Mouse (Mus musculus) heart, embryonic 15.5 days (tissue): Measurements from ENCODE around the gene Pak7. TPM values are rescaled to one million over a fixed set of nuclear protein-coding genes. Genes with fewer than 3 reads are reported as not detected.

Source experiments
- ATAC-seq: fragments of 200-750 bp; cut with Nextera tagmentation; replicated peaks from 2 replicates; pipeline ENCODE4 v1.8.0; 2017; ENCODE audit warnings: low read depth, moderate TSS enrichment; ENCODE audit not compliant: insufficient number of reproducible peaks, insufficient read depth, low FRiP score
- H3K27ac ChIP-seq: fragments of 300-500 bp; sonication (generic); 2 replicates; pipeline ENCODE4 v1.5.1; 2015; ENCODE audit warnings: mild to moderate bottlenecking, inconsistent platforms
- H3K27me3 ChIP-seq: fragments of 300-500 bp; sonication (generic); 2 replicates; pipeline ENCODE4 v1.6.1; 2015; ENCODE audit warnings: inconsistent platforms
- H3K36me3 ChIP-seq: fragments of 300-500 bp; sonication (generic); 2 replicates; pipeline ENCODE4 v1.6.1; 2015; ENCODE audit warnings: mild to moderate bottlenecking, inconsistent platforms
- H3K4me1 ChIP-seq: fragments of 300-500 bp; sonication (generic); replicated peaks from 2 replicates; pipeline ENCODE4 v1.6.1; 2015; ENCODE audit warnings: inconsistent platforms
- H3K4me2 ChIP-seq: fragments of 300-500 bp; sonication (generic); 2 replicates; pipeline ENCODE4 v1.6.1; 2015; ENCODE audit warnings: inconsistent platforms, mild to moderate bottlenecking, moderate library complexity
- H3K4me3 ChIP-seq: fragments of 300-500 bp; sonication (generic); 2 replicates; pipeline ENCODE4 v1.5.1; 2015; ENCODE audit warnings: mild to moderate bottlenecking, inconsistent platforms
- H3K9ac ChIP-seq: fragments of 300-500 bp; sonication (generic); 2 replicates; pipeline ENCODE4 v1.6.1; 2015; ENCODE audit warnings: mild to moderate bottlenecking, inconsistent platforms
- H3K9me3 ChIP-seq: fragments of 300-500 bp; sonication (generic); replicated peaks from 2 replicates; pipeline ENCODE4 v1.6.1; 2016; ENCODE audit warnings: inconsistent platforms
- WGBS: fragments of 180-500 bp; shearing (Covaris S2); methylation state at CpG from one replicate; pipeline ENCODE4 v1.1.7; 2015; ENCODE audit warnings: mixed read lengths; 5-methylcytosine and 5-hydroxymethylcytosine counted together
- polyA plus RNA-seq: library from polyadenylated mRNA; unstranded; fragments of >200 nt; fragmentation: Nextera tagmentation; extraction: Ambion mirVana; gene quantifications from 2 replicates; pipeline ENCODE4 v1.2.1, GENCODE M21; 2015

The Pak7 gene
- polyA plus RNA-seq, 1 experiment from 2014 or later = 0.28 TPM

DNA sequence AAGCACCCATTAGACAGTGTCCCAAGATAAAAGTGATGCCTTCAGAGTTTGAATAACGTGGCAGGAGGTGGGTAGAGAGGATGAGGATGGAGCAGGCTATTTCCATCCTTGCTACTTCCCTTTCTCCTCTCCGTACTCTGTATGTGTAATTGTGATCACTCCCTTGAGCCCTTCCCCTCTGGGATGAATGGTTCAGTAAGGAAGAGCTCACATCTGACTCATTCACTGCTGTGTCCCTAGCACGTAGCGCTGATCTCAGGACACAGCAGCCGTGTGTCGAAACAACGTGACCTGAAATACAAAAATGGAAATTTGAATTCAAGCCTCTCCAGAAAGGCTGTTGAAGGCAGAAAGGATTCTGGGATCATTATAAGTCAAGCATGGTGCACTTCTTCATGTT lies 237.0 kb downstream of the Pak7 start:
- ATAC-seq = no peak
- no peak overlapping the region for H3K4me2 ChIP-seq
- no peaks in the 10 kb centered on the region for H3K36me3 ChIP-seq
- whole genome bisulfite sequencing = 74% methylated on average over 7 of the region's 7 CpGs
- H3K9me3 ChIP-seq = no peaks in the 10 kb centered on the region
- H3K27ac ChIP-seq = no peak overlapping the region
- H3K4me1 ChIP-seq = no peaks in the 10 kb centered on the region
- H3K9ac ChIP-seq = no peak overlapping the region
- no peak overlapping the region for H3K4me3 ChIP-seq
- no peaks in the 10 kb centered on the region for H3K27me3 ChIP-seq

GRCm38 (mm10) chr2:136149530-136149929 lies 238.2 kb downstream of the Pak7 start:
- Histone ChIP-seq H3K4me1 (no peaks in the 10 kb centered on the region), H3K27me3 (no peaks in the 10 kb centered on the region), H3K36me3 (no peaks in the 10 kb centered on the region), H3K9ac (no peak overlapping the region), H3K4me2 (no peak overlapping the region), H3K27ac (no peak overlapping the region), H3K4me3 (no peak overlapping the region), H3K9me3 (no peaks in the 10 kb centered on the region)
- 34% methylated on average over 4 of the region's 4 CpGs for WGBS
- ATAC-seq = no peak

- no peak overlapping the region for H3K9ac ChIP-seq
- ATAC-seq = 0 out of 2 replicates have a peak, but pooled peaks have one; percentile 50
- no peaks in the 10 kb centered on the region for H3K27me3 ChIP-seq
- no peaks in the 10 kb centered on the region for H3K9me3 ChIP-seq
- no peaks in the 10 kb centered on the region for H3K4me1 ChIP-seq
- no peak overlapping the region for H3K4me2 ChIP-seq
- WGBS = 4% methylated on average over 6 of the region's 6 CpGs
- no peak overlapping the region for H3K4me3 ChIP-seq
- H3K36me3 ChIP-seq = no peaks in the 10 kb centered on the region
- no peak overlapping the region for H3K27ac ChIP-seq
Measured at GRCm38 (mm10) chr2:136148999-136149398, 238.8 kb downstream of the Pak7 start.

- Histone ChIP-seq H3K9ac (no peak overlapping the region), H3K36me3 (no peaks in the 10 kb centered on the region), H3K4me2 (no peak overlapping the region), H3K27me3 (no peaks in the 10 kb centered on the region), H3K9me3 (no peaks in the 10 kb centered on the region), H3K27ac (no peak overlapping the region), H3K4me1 (no peaks in the 10 kb centered on the region), H3K4me3 (no peak overlapping the region)
- ATAC-seq = no peak
- WGBS = 40% methylated on average over 2 of the region's 2 CpGs
Measured at GRCm38 (mm10) chr2:136140807-136141206, 247.0 kb downstream of the Pak7 start.

- Histone ChIP-seq H3K36me3 (no peaks in the 10 kb centered on the region), H3K9me3 (no peaks in the 10 kb centered on the region), H3K4me1 (no peaks in the 10 kb centered on the region), H3K27ac (no peak overlapping the region), H3K4me3 (no peak overlapping the region), H3K4me2 (no peak overlapping the region), H3K27me3 (no peaks in the 10 kb centered on the region), H3K9ac (no peak overlapping the region)
- 50% methylated on average over 4 of the region's 4 CpGs for WGBS
- ATAC-seq = no peak
Measured at GRCm38 (mm10) chr2:136139159-136140069, 248.4 kb downstream of the Pak7 start.

DNA sequence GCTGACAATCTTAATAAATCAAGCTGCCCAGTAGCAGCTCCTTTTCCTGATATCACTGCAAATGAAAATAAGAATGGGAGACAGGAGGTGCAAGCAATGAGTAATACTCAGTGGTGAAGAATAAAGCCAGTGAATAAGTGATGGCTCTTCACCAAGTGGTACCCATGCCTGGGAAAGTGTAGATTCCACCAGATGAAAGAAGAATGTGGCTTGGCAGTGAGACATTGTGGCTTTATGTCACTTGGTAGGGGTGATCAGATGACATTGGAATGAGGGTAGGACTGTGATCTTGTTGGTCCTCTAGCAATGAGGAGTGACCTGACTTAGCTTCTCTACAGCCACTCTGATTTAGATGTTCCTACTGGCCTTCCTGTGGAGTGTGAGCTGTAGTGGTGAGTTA lies 249.3 kb downstream of the Pak7 start:
- no peak overlapping the region for H3K4me2 ChIP-seq
- H3K27me3 ChIP-seq = no peaks in the 10 kb centered on the region
- no peak overlapping the region for H3K9ac ChIP-seq
- no peaks in the 10 kb centered on the region for H3K36me3 ChIP-seq
- no peak overlapping the region for H3K4me3 ChIP-seq
- no peaks in the 10 kb centered on the region for H3K4me1 ChIP-seq
- H3K27ac ChIP-seq = no peak overlapping the region
- H3K9me3 ChIP-seq = no peaks in the 10 kb centered on the region
- no peak for ATAC-seq

- Histone ChIP-seq H3K27me3 (no peaks in the 10 kb centered on the region), H3K4me1 (no peaks in the 10 kb centered on the region), H3K4me2 (no peak overlapping the region), H3K36me3 (no peaks in the 10 kb centered on the region), H3K9me3 (no peaks in the 10 kb centered on the region), H3K27ac (no peak overlapping the region), H3K9ac (no peak overlapping the region), H3K4me3 (no peak overlapping the region)
- 29% methylated on average over 6 of the region's 6 CpGs for WGBS
- no peak for ATAC-seq
Measured at GRCm38 (mm10) chr2:136121867-136122266, 265.9 kb downstream of the Pak7 start.

- H3K9me3 ChIP-seq = no peaks in the 10 kb centered on the region
- 94% methylated on average over 2 of the region's 2 CpGs for WGBS
Measured at GRCm38 (mm10) chr2:136118006-136118405, 269.8 kb downstream of the Pak7 start.

DNA sequence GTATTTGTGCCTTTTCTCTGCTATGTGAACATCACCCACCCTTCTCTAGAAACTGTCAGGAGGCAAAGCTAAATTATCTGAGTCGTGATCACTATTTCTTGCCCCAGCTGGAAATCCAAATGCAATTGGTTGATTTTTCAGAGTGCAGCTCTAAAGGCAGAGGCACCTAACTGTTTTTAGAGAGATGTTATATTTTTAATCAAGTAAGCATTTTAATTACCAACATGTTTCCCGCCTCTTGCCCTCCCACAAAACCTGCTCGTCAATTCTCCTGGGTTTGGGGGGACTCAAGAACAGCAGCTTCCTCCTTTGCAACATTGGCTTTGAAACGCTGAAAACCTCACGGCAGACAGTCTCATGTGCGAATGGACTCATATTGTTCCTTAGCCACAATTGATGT lies 274.4 kb downstream of the Pak7 start:
- Histone ChIP-seq H3K4me2 (no peak overlapping the region), H3K4me1 (no peaks in the 10 kb centered on the region), H3K9ac (no peak overlapping the region), H3K27ac (no peak overlapping the region), H3K9me3 (no peaks in the 10 kb centered on the region), H3K36me3 (no peaks in the 10 kb centered on the region), H3K27me3 (no peaks in the 10 kb centered on the region), H3K4me3 (no peak overlapping the region)
- no peak for ATAC-seq
- WGBS = 75% methylated on average over 6 of the region's 6 CpGs

More at GRCm38 (mm10) chr2:136118006-136118405, 269.8 kb downstream of the Pak7 start:
- no peak overlapping the region for H3K4me3 ChIP-seq
- H3K4me2 ChIP-seq = no peak overlapping the region
- H3K9ac ChIP-seq = no peak overlapping the region
- ATAC-seq = no peak
- no peaks in the 10 kb centered on the region for H3K36me3 ChIP-seq
- no peaks in the 10 kb centered on the region for H3K4me1 ChIP-seq
- H3K27me3 ChIP-seq = no peaks in the 10 kb centered on the region
- H3K27ac ChIP-seq = no peak overlapping the region

- no peaks in the 10 kb centered on the region; the same call in 1 of the 2 replicates for H3K27me3 ChIP-seq
- H3K27ac ChIP-seq = no peak overlapping the region
- H3K4me2 ChIP-seq = no peak overlapping the region
- H3K4me3 ChIP-seq = no peak overlapping the region
- H3K9ac ChIP-seq = no peak overlapping the region
- no peaks in the 10 kb centered on the region for H3K4me1 ChIP-seq
- H3K36me3 ChIP-seq = no peaks in the 10 kb centered on the region
- H3K9me3 ChIP-seq = no peaks in the 10 kb centered on the region
- no peak for ATAC-seq
- 19% methylated on average over 2 of the region's 2 CpGs for WGBS
Measured at GRCm38 (mm10) chr2:136109038-136109363, 278.8 kb downstream of the Pak7 start.

- Histone ChIP-seq H3K27ac (no peak overlapping the region), H3K9me3 (no peaks in the 10 kb centered on the region), H3K36me3 (no peaks in the 10 kb centered on the region), H3K27me3 (no peaks in the 10 kb centered on the region; the same call in 1 of the 2 replicates), H3K9ac (no peak overlapping the region), H3K4me3 (no peak overlapping the region), H3K4me2 (no peak overlapping the region), H3K4me1 (no peaks in the 10 kb centered on the region)
- no peak for ATAC-seq
- 41% methylated on average over 6 of the region's 6 CpGs for WGBS
Measured at GRCm38 (mm10) chr2:136108124-136109037, 279.4 kb downstream of the Pak7 start.
